ENCODE assay signal across 8 mouse cellular contexts in the genomic region with DNA sequence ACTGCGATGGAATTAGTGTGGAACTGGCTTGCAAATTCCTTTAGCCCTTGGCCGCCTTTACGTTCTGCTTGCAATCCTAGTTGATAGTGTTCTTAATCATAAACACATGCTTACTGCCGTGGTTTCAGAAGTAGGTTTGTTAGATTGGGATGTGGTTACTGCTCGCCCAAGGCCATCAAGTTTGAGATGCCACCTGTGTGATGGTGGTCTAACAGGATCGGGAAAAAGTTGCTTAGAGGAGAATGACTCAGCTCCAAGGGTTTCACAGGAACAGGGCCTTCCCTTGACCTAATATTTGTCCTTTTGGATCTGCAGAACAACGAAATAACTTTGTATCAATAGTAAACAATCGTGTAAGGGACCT. TPM values are rescaled to one million over a fixed set of nuclear protein-coding genes. Genes with fewer than 3 reads are reported as not detected.
DNase-seq lines count a peak whose midpoint lies in the region; ATAC-seq and TF ChIP-seq lines count a peak whose summit lies in the region.

No protein-coding gene starts in this region.

- peak overlapping the region; percentile 86 for H3K27ac ChIP-seq in kidney, postnatal 0 days
- 0 out of 2 replicates have a peak overlapping the region, but pooled peaks have one; percentile 7 for H3K27ac ChIP-seq in brown adipose tissue, adult 24 weeks (replicated peaks; ENCODE audit: low read depth, low read length)

- peaks cover 11% of the 10 kb centered on the region; the same call in 1 of the 2 replicates for H3K36me3 ChIP-seq in kidney, postnatal 0 days (ENCODE audit: insufficient read depth, low read length)
- H3K36me3 ChIP-seq in myocyte (ENCODE audit: control insufficient read depth, insufficient read depth): no peaks in the 10 kb centered on the region

- no peak for ATAC-seq in kidney, postnatal 0 days (replicated peaks; ENCODE audit: low FRiP score, low read depth)
- ATAC-seq in inflammation-experienced regulatory T-cells, adult 6 months: no peak

- no peaks in the 10 kb centered on the region for H3K79me2 ChIP-seq in myocyte (ENCODE audit: control insufficient read depth, insufficient read depth)

- peak overlapping the region; percentile 71 for H3K9ac ChIP-seq in kidney, postnatal 0 days (ENCODE audit: low read depth, low read length)

- H3K4me3 ChIP-seq in kidney, postnatal 0 days (replicated peaks; ENCODE audit: low read depth, low read length): peak overlapping the region; percentile 71
- H3K4me3 ChIP-seq in brown adipose tissue, adult 24 weeks (ENCODE audit: insufficient read depth, low read depth, low read length): peak overlapping the region; percentile 83
- peak overlapping the region; percentile 57 for H3K4me3 ChIP-seq in myocyte

- H3K4me2 ChIP-seq in kidney, postnatal 0 days (ENCODE audit: low read length): peak overlapping the region; percentile 83
- peak overlapping the region; percentile 90 for H3K4me2 ChIP-seq in myocyte (ENCODE audit: low read depth)

- TF ChIP-seq CTCF in kidney, postnatal 0 days (IDR thresholded peaks at IDR 0.05; ENCODE audit: low read depth): no peak

- peaks cover 7% of the 10 kb centered on the region for H3K4me1 ChIP-seq in kidney, postnatal 0 days (replicated peaks; ENCODE audit: insufficient read depth, low read length)
- H3K4me1 ChIP-seq in brown adipose tissue, adult 24 weeks (ENCODE audit: control insufficient read depth, insufficient read depth, insufficient read length, low read length): 0 out of 2 replicates have a peak, but pooled peaks cover 3% of the 10 kb centered on the region

- no peak overlapping the region for H3ac ChIP-seq in myocyte (ENCODE audit: control insufficient read depth, insufficient read length)

- no peak for TF ChIP-seq POLR2A in myocyte (IDR thresholded peaks at IDR 0.05; ENCODE audit: insufficient read length, low read depth)

- DNase-seq in kidney, postnatal 0 days (ENCODE audit: low spot score): no peak
- DNase-seq in kidney, adult 11 months: no peak
- DNase-seq in hindlimb bud, embryonic 11.5 days (ENCODE audit: extremely low spot score, low read depth, low spot score): peak; percentile 20
- no peak for DNase-seq in urinary bladder, postnatal 14 days (ENCODE audit: low spot score)
- DNase-seq in spleen, postnatal 36 days (ENCODE audit: low spot score in 2 of 2): no peak

- H3K9me3 ChIP-seq in kidney, postnatal 0 days (replicated peaks; ENCODE audit: low read length): no peaks in the 10 kb centered on the region

- 15% methylated on average over 8 of the region's 8 CpGs for WGBS in kidney, postnatal 0 days

- H3K27me3 ChIP-seq in kidney, postnatal 0 days (ENCODE audit: insufficient read depth, low read length): no peaks in the 10 kb centered on the region
- H3K27me3 ChIP-seq in myocyte (ENCODE audit: control insufficient read depth, insufficient read depth, insufficient read length): no peaks in the 10 kb centered on the region

TF ChIP-seq in myocyte, 11 proteins besides CTCF, POLR2A, EP300 and RAD21:
- no peak for TF ChIP-seq TCF3 (IDR thresholded peaks at IDR 0.05; ENCODE audit: insufficient read length, low read depth)
- no peak for TF ChIP-seq CEBPB (IDR thresholded peaks at IDR 0.05; ENCODE audit: insufficient read depth, poor library complexity, severe bottlenecking)
- no peak for TF ChIP-seq MAX (IDR thresholded peaks at IDR 0.05; ENCODE audit: low read depth)
- TF ChIP-seq SRF (IDR thresholded peaks at IDR 0.05; ENCODE audit: control insufficient read depth, insufficient read length, low read depth): no peak
- TF ChIP-seq POLR2AphosphoS2 (IDR thresholded peaks at IDR 0.05; ENCODE audit: insufficient read length, low read depth): no peak
- TF ChIP-seq MYOG (IDR thresholded peaks at IDR 0.05; ENCODE audit: control insufficient read depth in 1 of 3, insufficient read depth in 1 of 3, insufficient read length in 2 of 3, low read depth in 2 of 3): no peak
- TF ChIP-seq USF1 (IDR thresholded peaks at IDR 0.05; ENCODE audit: low read depth): no peak
- TF ChIP-seq TCF12 (IDR thresholded peaks at IDR 0.05; ENCODE audit: insufficient read depth, poor library complexity, severe bottlenecking): no peak
- no peak for TF ChIP-seq REST (IDR thresholded peaks at IDR 0.05; ENCODE audit: insufficient read depth, insufficient read length)
- no peak for TF ChIP-seq E2F4 (IDR thresholded peaks at IDR 0.05; ENCODE audit: insufficient read depth)
- TF ChIP-seq MYOD1 (IDR thresholded peaks at IDR 0.05; ENCODE audit: control insufficient read depth in 1 of 3, insufficient read length in 2 of 3, low read depth in 2 of 3): no peak
TF ChIP-seq in myocyte: peak in this region for 0.

RNA-seq across cellular contexts. Expression of a gene that starts 5.7 kb away (rescaled TPM):
- polyA plus RNA-seq in kidney, postnatal 0 days (2015; fragmentation: Nextera tagmentation; extraction: Ambion mirVana): 80.9 and 84.4 TPM in 2 replicates
- polyA plus RNA-seq in brown adipose tissue, adult 24 weeks (2012; ENCODE audit: insufficient read depth, insufficient read length, missing spikeins): 68.5 and 80.5 TPM in 2 replicates
- polyA plus RNA-seq in myocyte (2012; fragmentation: generic; extraction: Trizol): 65.9 TPM
- polyA plus RNA-seq in inflammation-experienced regulatory T-cells, adult 6 months (2017; shearing (Covaris generic)): 10 to 100 TPM; 20.3 to 33.0 (median 29.4) TPM

RNA-seq across cellular contexts. Expression of a gene that starts 5.8 kb away (rescaled TPM):
- polyA plus RNA-seq in kidney, postnatal 0 days (2015; fragmentation: Nextera tagmentation; extraction: Ambion mirVana): 544 and 545 TPM in 2 replicates
- polyA plus RNA-seq in brown adipose tissue, adult 24 weeks (2012; ENCODE audit: insufficient read depth, insufficient read length, missing spikeins): 117 and 150 TPM in 2 replicates
- 324 TPM for polyA plus RNA-seq in myocyte (2012; fragmentation: generic; extraction: Trizol)
- polyA plus RNA-seq in inflammation-experienced regulatory T-cells, adult 6 months (2017; shearing (Covaris generic)): 100 to 1,000 TPM; 393 to 515 (median 490) TPM

RNA-seq across cellular contexts. Expression of a gene that starts 25.0 kb away (rescaled TPM):
- polyA plus RNA-seq in kidney, postnatal 0 days (2015; fragmentation: Nextera tagmentation; extraction: Ambion mirVana): 0.03 TPM in 1 of 2 replicates, not detected in the other
- not detected in 2 replicates for polyA plus RNA-seq in brown adipose tissue, adult 24 weeks (2012; ENCODE audit: insufficient read depth, insufficient read length, missing spikeins)
- polyA plus RNA-seq in myocyte (2012; fragmentation: generic; extraction: Trizol): not detected
- under 1 TPM in 1 of 3 experiments, not detected in 2; 0.09 TPM for polyA plus RNA-seq in inflammation-experienced regulatory T-cells, adult 6 months (2017; shearing (Covaris generic))
